Mouse (Mus musculus) CD4-positive helper T cell, adult 2 months (primary cell): Measurements from ENCODE around the gene Rasal3.
A peak's percentile ranks its signal among the peaks of the same experiment; 100 is the strongest.

Experiments used
- DNase-seq: peaks from one replicate; pipeline ENCODE4 v3.0.0-alpha.2; 2012; ENCODE audit warnings: low read depth, missing footprints, low spot score

Rasal3 gene

GRCm38 (mm10) chr17:32356281-32356680 lies 47.1 kb downstream of the Rasal3 start:
- no peak for DNase-seq

GRCm38 (mm10) chr17:32355031-32355430 lies 48.4 kb downstream of the Rasal3 start:
- DNase-seq, result no peak

GRCm38 (mm10) chr17:32354211-32354610 lies 49.2 kb downstream of the Rasal3 start:
- no peak for DNase-seq

- DNase-seq, result no peak
These were observed 49.7 kb downstream of the Rasal3 start for GRCm38 (mm10) chr17:32353696-32354095.

- no peak for DNase-seq
These were observed 51.7 kb downstream of the Rasal3 start for GRCm38 (mm10) chr17:32351726-32352125.

- no peak for DNase-seq
These were observed 52.1 kb downstream of the Rasal3 start for GRCm38 (mm10) chr17:32351269-32351668.

GRCm38 (mm10) chr17:32350382-32350983 lies 52.9 kb downstream of the Rasal3 start, which contains the start of gene Akap8l:
TSS of gene Akap8l (minus strand) at chr17:32350607.
- DNase-seq, result peak; percentile 97

GRCm38 (mm10) chr17:32349851-32350381 lies 53.5 kb downstream of the Rasal3 start:
- DNase-seq, result no peak

GRCm38 (mm10) chr17:32349037-32349732 lies 54.2 kb downstream of the Rasal3 start:
- peak; percentile 81 for DNase-seq

- no peak for DNase-seq
These were observed 55.0 kb downstream of the Rasal3 start for GRCm38 (mm10) chr17:32348406-32348805.

GRCm38 (mm10) chr17:32341102-32341501 lies 62.3 kb downstream of the Rasal3 start:
- DNase-seq, result peak; percentile 43
